Mouse (Mus musculus): ENCODE results near the gene Ubash3a. TPM values are rescaled to one million over a fixed set of nuclear protein-coding genes. Genes with fewer than 3 reads are reported as not detected.

The Ubash3a gene
- polyA plus RNA-seq, 1 experiment from 2014 or later, result 0.19 TPM

- H3K4me3 ChIP-seq (replicated peaks), result no peak overlapping the region
- no peak overlapping the region for H3K4me2 ChIP-seq
- no peak overlapping the region for H3K9ac ChIP-seq (replicated peaks)
- ATAC-seq (ENCODE audit: insufficient number of reproducible peaks, insufficient read depth, low FRiP score, low TSS enrichment, low read depth), result no peak
- no peaks in the 10 kb centered on the region for H3K27me3 ChIP-seq
- peaks cover 8% of the 10 kb centered on the region; the same call in 1 of the 2 replicates for H3K4me1 ChIP-seq (replicated peaks)
- H3K36me3 ChIP-seq, result no peaks in the 10 kb centered on the region
- H3K9me3 ChIP-seq, result no peaks in the 10 kb centered on the region
- WGBS, result 47% methylated on average over 19 of the region's 19 CpGs
- no peak overlapping the region for H3K27ac ChIP-seq
These were observed 74.4 kb downstream of the Ubash3a start for GRCm38 (mm10) chr17:31281830-31282686.

DNA sequence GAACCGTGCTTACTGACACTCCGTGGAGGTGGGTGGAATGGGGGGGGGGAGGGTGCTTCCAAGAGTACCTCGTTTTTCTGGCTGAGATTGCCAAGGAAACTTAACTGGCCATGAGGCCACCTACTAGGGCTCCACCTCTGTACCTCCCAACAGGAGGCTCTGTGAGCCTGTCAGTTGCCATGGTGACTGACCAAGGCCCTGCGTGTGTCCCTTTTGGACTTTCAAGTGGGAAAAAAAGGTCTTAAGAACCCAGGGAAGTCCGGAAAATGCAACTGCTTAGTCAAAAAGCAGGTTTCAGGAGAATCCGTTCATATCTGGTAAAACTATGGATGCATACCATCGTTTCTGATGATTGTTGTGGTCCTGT lies 75.0 kb downstream of the Ubash3a start:
- H3K4me2 ChIP-seq, result no peak overlapping the region
- no peaks in the 10 kb centered on the region for H3K36me3 ChIP-seq
- H3K27ac ChIP-seq, result no peak overlapping the region
- whole genome bisulfite sequencing, result 27% methylated on average over 7 of the region's 7 CpGs
- no peaks in the 10 kb centered on the region for H3K27me3 ChIP-seq
- H3K4me1 ChIP-seq (replicated peaks), result peaks cover 5% of the 10 kb centered on the region; the same call in 1 of the 2 replicates
- ATAC-seq (ENCODE audit: insufficient number of reproducible peaks, insufficient read depth, low FRiP score, low TSS enrichment, low read depth), result no peak
- H3K4me3 ChIP-seq (replicated peaks), result no peak overlapping the region
- no peaks in the 10 kb centered on the region for H3K9me3 ChIP-seq
- H3K9ac ChIP-seq (replicated peaks), result no peak overlapping the region

- Histone ChIP-seq H3K4me2 (no peak overlapping the region), H3K4me1 (replicated peaks) (peaks cover 6% of the 10 kb centered on the region; the same call in 1 of the 2 replicates), H3K27me3 (no peaks in the 10 kb centered on the region), H3K27ac (no peak overlapping the region), H3K9ac (replicated peaks) (no peak overlapping the region), H3K4me3 (replicated peaks) (no peak overlapping the region), H3K36me3 (no peaks in the 10 kb centered on the region), H3K9me3 (no peaks in the 10 kb centered on the region)
- no peak for ATAC-seq (ENCODE audit: insufficient number of reproducible peaks, insufficient read depth, low FRiP score, low TSS enrichment, low read depth)
- 83% methylated on average over 2 of the region's 2 CpGs for WGBS
These were observed 78.2 kb downstream of the Ubash3a start for GRCm38 (mm10) chr17:31285867-31286266.

- Histone ChIP-seq H3K4me3 (replicated peaks) (no peak within 1 kb of the TSS), H3K4me1 (replicated peaks) (peaks cover 9% of the 10 kb centered on the region; the same call in 1 of the 2 replicates), H3K9me3 (no peaks in the 10 kb centered on the region), H3K27ac (no peak within 1 kb of the TSS), H3K4me2 (no peak within 1 kb of the TSS), H3K27me3 (no peaks in the 10 kb centered on the region), H3K36me3 (no peaks in the 10 kb centered on the region), H3K9ac (replicated peaks) (no peak within 1 kb of the TSS)
- WGBS, result 93% methylated on average over 1 of the region's 1 CpGs
- no peak for ATAC-seq (ENCODE audit: insufficient number of reproducible peaks, insufficient read depth, low FRiP score, low TSS enrichment, low read depth)
These were observed 78.8 kb downstream of the Ubash3a start, which contains the start of gene Slc37a1 for GRCm38 (mm10) chr17:31286492-31286891. Slc37a1 (plus strand) TSS chr17:31286792.

GRCm38 (mm10) chr17:31287216-31287615 lies 79.5 kb downstream of the Ubash3a start:
- Histone ChIP-seq H3K4me2 (no peak overlapping the region), H3K27ac (no peak overlapping the region), H3K27me3 (no peaks in the 10 kb centered on the region), H3K9me3 (no peaks in the 10 kb centered on the region), H3K36me3 (no peaks in the 10 kb centered on the region), H3K9ac (replicated peaks) (no peak overlapping the region), H3K4me1 (replicated peaks) (peaks cover 9% of the 10 kb centered on the region; the same call in 1 of the 2 replicates), H3K4me3 (replicated peaks) (no peak overlapping the region)
- WGBS, result 91% methylated on average over 3 of the region's 3 CpGs
- no peak for ATAC-seq (ENCODE audit: insufficient number of reproducible peaks, insufficient read depth, low FRiP score, low TSS enrichment, low read depth)

GRCm38 (mm10) chr17:31288999-31289726 lies 81.5 kb downstream of the Ubash3a start:
- Histone ChIP-seq H3K4me1 (replicated peaks) (0 out of 2 replicates have a peak, but pooled peaks cover 4% of the 10 kb centered on the region), H3K9ac (replicated peaks) (no peak overlapping the region), H3K9me3 (no peaks in the 10 kb centered on the region), H3K36me3 (no peaks in the 10 kb centered on the region), H3K27ac (no peak overlapping the region), H3K27me3 (no peaks in the 10 kb centered on the region; the same call in 1 of the 2 replicates), H3K4me2 (no peak overlapping the region), H3K4me3 (replicated peaks) (no peak overlapping the region)
- 62% methylated on average over 7 of the region's 7 CpGs for WGBS
- ATAC-seq (ENCODE audit: insufficient number of reproducible peaks, insufficient read depth, low FRiP score, low TSS enrichment, low read depth), result no peak

- Histone ChIP-seq H3K4me3 (replicated peaks) (no peak overlapping the region), H3K36me3 (no peaks in the 10 kb centered on the region), H3K9ac (replicated peaks) (no peak overlapping the region), H3K4me2 (no peak overlapping the region), H3K27ac (no peak overlapping the region), H3K27me3 (peaks cover 8% of the 10 kb centered on the region), H3K9me3 (no peaks in the 10 kb centered on the region), H3K4me1 (replicated peaks) (0 out of 2 replicates have a peak, but pooled peaks cover 7% of the 10 kb centered on the region)
- ATAC-seq (ENCODE audit: insufficient number of reproducible peaks, insufficient read depth, low FRiP score, low TSS enrichment, low read depth), result no peak
These were observed 82.6 kb downstream of the Ubash3a start for GRCm38 (mm10) chr17:31290311-31290710.

- H3K27ac ChIP-seq, result no peak overlapping the region
- no peak for ATAC-seq (ENCODE audit: insufficient number of reproducible peaks, insufficient read depth, low FRiP score, low TSS enrichment, low read depth)
- H3K27me3 ChIP-seq, result peaks cover 13% of the 10 kb centered on the region
- H3K36me3 ChIP-seq, result no peaks in the 10 kb centered on the region
- H3K9ac ChIP-seq (replicated peaks), result no peak overlapping the region
- H3K4me2 ChIP-seq, result no peak overlapping the region
- 60% methylated on average over 6 of the region's 6 CpGs for whole genome bisulfite sequencing
- peaks cover 11% of the 10 kb centered on the region for H3K4me1 ChIP-seq (replicated peaks)
- no peaks in the 10 kb centered on the region for H3K9me3 ChIP-seq
- no peak overlapping the region for H3K4me3 ChIP-seq (replicated peaks)
These were observed 83.2 kb downstream of the Ubash3a start for GRCm38 (mm10) chr17:31290859-31291258.

GRCm38 (mm10) chr17:31294363-31295214 lies 86.9 kb downstream of the Ubash3a start:
- Histone ChIP-seq H3K4me3 (replicated peaks) (no peak overlapping the region), H3K9ac (replicated peaks) (no peak overlapping the region), H3K27ac (no peak overlapping the region), H3K36me3 (no peaks in the 10 kb centered on the region), H3K4me2 (no peak overlapping the region), H3K4me1 (replicated peaks) (peaks cover 31% of the 10 kb centered on the region), H3K27me3 (peaks cover 45% of the 10 kb centered on the region), H3K9me3 (no peaks in the 10 kb centered on the region)
- WGBS, result 80% methylated on average over 15 of the region's 15 CpGs
- no peak for ATAC-seq (ENCODE audit: insufficient number of reproducible peaks, insufficient read depth, low FRiP score, low TSS enrichment, low read depth)

DNA sequence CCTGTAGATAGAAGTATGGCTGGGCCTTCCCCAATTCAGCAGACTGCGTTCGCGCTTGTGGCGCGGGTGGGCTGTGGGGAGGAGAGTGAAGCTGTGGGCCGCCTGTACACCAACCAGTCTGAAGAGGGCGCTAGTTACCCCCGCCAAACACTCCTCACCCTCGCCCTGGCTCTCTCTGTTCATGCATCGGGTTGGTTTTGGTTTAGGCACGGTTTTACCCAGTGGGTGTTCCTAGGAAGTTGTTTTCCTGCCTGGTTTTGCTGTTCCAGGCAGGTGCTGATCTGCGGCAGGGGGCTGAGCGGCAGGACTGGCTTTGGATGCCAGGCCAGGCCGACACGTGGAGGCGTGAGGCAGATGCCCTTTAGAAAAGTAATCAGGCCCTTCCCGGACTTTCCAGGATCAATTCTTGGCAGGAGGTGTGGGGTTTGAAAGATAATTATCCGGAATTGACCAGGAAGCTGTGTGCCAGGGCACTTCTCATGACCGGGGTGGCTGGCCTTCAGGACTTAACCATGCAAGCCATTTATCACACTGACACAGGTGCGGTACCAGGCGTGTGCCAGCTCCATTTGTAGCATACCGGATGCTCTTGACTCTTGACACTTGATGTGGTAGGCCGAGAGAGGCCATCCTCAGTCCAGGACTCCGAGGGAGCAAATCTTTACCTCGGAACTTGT lies 87.7 kb downstream of the Ubash3a start:
- Histone ChIP-seq H3K27ac (no peak overlapping the region), H3K4me3 (replicated peaks) (peak overlapping the region; percentile 56)

More for the DNA sequence above, 87.7 kb downstream of the Ubash3a start:
- ATAC-seq (ENCODE audit: insufficient number of reproducible peaks, insufficient read depth, low FRiP score, low TSS enrichment, low read depth), result 0 out of 2 replicates have a peak, but pooled peaks have one; percentile 19
- 23% methylated on average over 25 of the region's 25 CpGs for WGBS
- H3K9me3 ChIP-seq, result no peaks in the 10 kb centered on the region
- H3K4me1 ChIP-seq (replicated peaks), result peaks cover 31% of the 10 kb centered on the region
- H3K27me3 ChIP-seq, result peaks cover 45% of the 10 kb centered on the region
- no peak overlapping the region for H3K9ac ChIP-seq (replicated peaks)
- no peaks in the 10 kb centered on the region for H3K36me3 ChIP-seq
- H3K4me2 ChIP-seq, result peak overlapping the region; percentile 98
